Mouse (Mus musculus): ENCODE data around the gene Chst11.

- no peak for TF ChIP-seq CTCF (IDR thresholded peaks at IDR 0.05; ENCODE audit: low read depth, low read length)
- no peak for TF ChIP-seq POLR2A (IDR thresholded peaks at IDR 0.05; ENCODE audit: insufficient read depth, low read length)
- no peak for TF ChIP-seq EP300 (IDR thresholded peaks at IDR 0.05; ENCODE audit: insufficient read depth, low read depth, low read length)
Measured at GRCm38 (mm10) chr10:83186167-83186566, 200.9 kb downstream of the Chst11 start.

Data from ES-Bruce4 (cell line).